In genomic region chr13:55403935-55404852, GRCm38 (mm10) we compare ENCODE assay signal across 12 mouse cellular contexts. TPM values are rescaled to one million over a fixed set of nuclear protein-coding genes. Genes with fewer than 3 reads are reported as not detected.
DNase-seq lines count a peak whose midpoint lies in the region; ATAC-seq lines count a peak whose summit lies in the region.
"Had no signal": no experiment of that assay in that cellular context is flagged by ENCODE, and none has a peak within 500 bp of the region (broad histone marks: within the 10 kb centered on the region; RNA-seq: fewer than 3 reads in every experiment).

No protein-coding gene starts in this region.

- H3K27ac ChIP-seq in kidney, embryonic 16.5 days (ENCODE audit: low read length) = no peak overlapping the region

- no peak overlapping the region for H3K4me3 ChIP-seq in kidney, embryonic 16.5 days (ENCODE audit: low read length)

- DNase-seq in kidney, postnatal 14 days = no peak
- DNase-seq in CD4-positive helper T cell, adult 2 months (ENCODE audit: low read depth, low spot score) = peak; percentile 27
- DNase-seq in fat pad, adult 2 months (ENCODE audit: extremely low read depth, low read depth, low spot score) = peak; percentile 98
- no peak for DNase-seq in embryo, embryonic 9.5 days (ENCODE audit: extremely low spot score)
- no peak for DNase-seq in adrenal gland, postnatal 36 days
- DNase-seq in spleen, adult 18-20 months = no peak
- DNase-seq: lung, postnatal 36 days had no signal

- no peaks in the 10 kb centered on the region for H3K9me3 ChIP-seq in kidney, embryonic 16.5 days (ENCODE audit: low read length)

- H3K27me3 ChIP-seq in kidney, embryonic 16.5 days (ENCODE audit: insufficient read depth, low read length) = no peaks in the 10 kb centered on the region; the same call in 1 of the 2 replicates

- peak overlapping the region; percentile 5; the same call in 1 of the 2 replicates for H3K4me2 ChIP-seq in kidney, embryonic 16.5 days (replicated peaks; ENCODE audit: low read depth, low read length)

- 67% methylated on average over 15 of the region's 15 CpGs for WGBS in kidney, embryonic 16.5 days

- no peaks in the 10 kb centered on the region for H3K36me3 ChIP-seq in kidney, embryonic 16.5 days (ENCODE audit: insufficient read depth, low read length)

- no peak overlapping the region for H3K9ac ChIP-seq in kidney, embryonic 16.5 days (replicated peaks; ENCODE audit: low read length)

- no peak for ATAC-seq in kidney, embryonic 16.5 days (ENCODE audit: low FRiP score, low TSS enrichment)
- peak; percentile 11; the same call in 1 of the 2 replicates for ATAC-seq in megakaryocyte, adult 5-6 weeks (ENCODE audit: poor library complexity, severe bottlenecking)

- 0 out of 2 replicates have a peak, but pooled peaks cover 3% of the 10 kb centered on the region for H3K4me1 ChIP-seq in kidney, embryonic 16.5 days (ENCODE audit: insufficient read depth, low read length)

RNA-seq across cellular contexts. Expression of gene Slc34a1, which starts 6.2 kb away (rescaled TPM):
- polyA plus RNA-seq in kidney, embryonic 16.5 days (2015; fragmentation: Nextera tagmentation; extraction: Ambion mirVana) = 366 and 385 TPM in 2 replicates
- 0.39 and 0.58 TPM in 2 replicates for total RNA-seq in megakaryocyte, adult 5-6 weeks (2015)
- total RNA-seq in megakaryocyte, adult 5-6 weeks (2017) = 0.44 and 2.0 TPM in 2 replicates
- not detected for total RNA-seq in adrenal gland, postnatal 36 days (2021)
- total RNA-seq: ES-E14; layer of hippocampus, postnatal 25 days had no signal
- polyA plus RNA-seq: heart, embryonic 16.5 days had no signal

RNA-seq across cellular contexts. Expression of gene Pfn3, which starts 10.8 kb away (rescaled TPM):
- polyA plus RNA-seq in kidney, embryonic 16.5 days (2015; fragmentation: Nextera tagmentation; extraction: Ambion mirVana) = 0.46 TPM in 1 of 2 replicates, not detected in the other
- not detected in 2 replicates for total RNA-seq in megakaryocyte, adult 5-6 weeks (2015)
- total RNA-seq in megakaryocyte, adult 5-6 weeks (2017) = not detected in 2 replicates
- total RNA-seq in adrenal gland, postnatal 36 days (2021) = not detected
- total RNA-seq: ES-E14; layer of hippocampus, postnatal 25 days had no signal
- polyA plus RNA-seq: heart, embryonic 16.5 days had no signal

RNA-seq across cellular contexts. Expression of gene F12, which starts 22.4 kb away (rescaled TPM):
- polyA plus RNA-seq in kidney, embryonic 16.5 days (2015; fragmentation: Nextera tagmentation; extraction: Ambion mirVana) = 0.28 and 0.79 TPM in 2 replicates
- 0.13 and 0.21 TPM in 2 replicates for total RNA-seq in megakaryocyte, adult 5-6 weeks (2015)
- not detected in 2 replicates for total RNA-seq in megakaryocyte, adult 5-6 weeks (2017)
- under 1 TPM in 1 of 2 experiments, not detected in 1; 0.30 TPM for total RNA-seq in adrenal gland, postnatal 36 days (2021)
- total RNA-seq: ES-E14 had no signal

RNA-seq across cellular contexts. Expression of gene Rgs14, which starts 34.7 kb away (rescaled TPM):
- 1.1 and 1.3 TPM in 2 replicates for polyA plus RNA-seq in kidney, embryonic 16.5 days (2015; fragmentation: Nextera tagmentation; extraction: Ambion mirVana)
- total RNA-seq in megakaryocyte, adult 5-6 weeks (2015) = 55.3 and 56.5 TPM in 2 replicates
- 68.1 and 75.0 TPM in 2 replicates for total RNA-seq in megakaryocyte, adult 5-6 weeks (2017)
- total RNA-seq in adrenal gland, postnatal 36 days (2021) = under 1 TPM; 0.49 to 0.86 TPM

RNA-seq across cellular contexts. Expression of gene Grk6, which starts 40.7 kb away (rescaled TPM):
- polyA plus RNA-seq in kidney, embryonic 16.5 days (2015; fragmentation: Nextera tagmentation; extraction: Ambion mirVana) = 17.4 and 25.6 TPM in 2 replicates
- 87.3 and 89.9 TPM in 2 replicates for total RNA-seq in megakaryocyte, adult 5-6 weeks (2015)
- total RNA-seq in megakaryocyte, adult 5-6 weeks (2017) = 144 and 155 TPM in 2 replicates
- total RNA-seq in adrenal gland, postnatal 36 days (2021) = 10 to 100 TPM; 34.5 to 49.4 TPM

Comparison
In these comparisons a context has a peak if more than half of its experiments do, and no peak if none do; other contexts are left out.
1. DNase-seq: peak in CD4-positive helper T cell, adult 2 months (single experiment) and fat pad, adult 2 months (single experiment); none in kidney, postnatal 14 days (single experiment), embryo, embryonic 9.5 days (single experiment), adrenal gland, postnatal 36 days (0 of 2) and spleen, adult 18-20 months (0 of 2).